In the genomic region with DNA sequence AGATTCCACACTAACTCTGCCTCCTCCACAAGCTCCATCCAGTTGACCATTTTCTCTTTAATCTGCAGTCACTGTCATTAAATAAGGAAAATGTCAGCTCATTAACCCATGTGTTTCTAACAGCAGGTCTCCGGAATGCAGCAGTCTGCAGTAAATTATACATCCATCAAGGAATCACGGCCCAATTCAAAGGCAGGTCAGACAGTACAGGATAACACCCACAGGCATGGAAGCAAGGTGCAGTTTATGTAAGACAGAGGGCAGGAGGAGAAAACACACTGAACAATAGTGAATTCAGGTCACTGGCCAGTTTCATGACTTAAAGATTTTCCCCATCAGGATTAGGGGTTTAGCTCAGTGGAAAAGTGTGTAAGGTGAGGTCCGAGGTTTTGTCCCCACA, we compare ENCODE assay signal across 15 mouse cellular contexts. TPM values are rescaled to one million over a fixed set of nuclear protein-coding genes. Genes with fewer than 3 reads are reported as not detected.
A peak's percentile ranks its signal among the peaks of the same experiment; 100 is the strongest.
DNase-seq lines count a peak whose midpoint lies in the region; ATAC-seq lines count a peak whose summit lies in the region.
"Had no signal": no experiment of that assay in that cellular context is flagged by ENCODE, and none has a peak within 500 bp of the region (broad histone marks: within the 10 kb centered on the region; RNA-seq: fewer than 3 reads in every experiment).

No protein-coding gene starts in this region.

- ATAC-seq in hindbrain, embryonic 11.5 days (ENCODE audit: low FRiP score), result peak; percentile 55
- no peak for ATAC-seq in hindbrain, embryonic 16.5 days
- 0 out of 2 replicates have a peak, but pooled peaks have one; percentile 55 for ATAC-seq in midbrain, embryonic 15.5 days (replicated peaks)
- no peak for ATAC-seq in midbrain, embryonic 13.5 days
- no peak for ATAC-seq in forebrain, embryonic 16.5 days
- ATAC-seq in neural tube, embryonic 14.5 days (ENCODE audit: low read depth), result peak; percentile 69; the same call in 1 of the 2 replicates
- ATAC-seq: activated CD4-positive, CD25-positive, alpha-beta regulatory T cell, adult 4 months; Patski had no signal

- H3K27me3 ChIP-seq in hindbrain, embryonic 11.5 days (ENCODE audit: control insufficient read depth, insufficient read depth, low read length), result no peaks in the 10 kb centered on the region
- H3K27me3 ChIP-seq in hindbrain, embryonic 16.5 days (replicated peaks; ENCODE audit: control insufficient read depth, insufficient read depth, low read length), result no peaks in the 10 kb centered on the region
- no peaks in the 10 kb centered on the region for H3K27me3 ChIP-seq in midbrain, embryonic 15.5 days (replicated peaks)
- 0 out of 2 replicates have a peak, but pooled peaks cover 5% of the 10 kb centered on the region for H3K27me3 ChIP-seq in midbrain, embryonic 13.5 days
- H3K27me3 ChIP-seq in forebrain, embryonic 16.5 days (replicated peaks; ENCODE audit: control insufficient read depth, insufficient read depth, low read length), result no peaks in the 10 kb centered on the region
- H3K27me3 ChIP-seq in neural tube, embryonic 14.5 days (ENCODE audit: control insufficient read depth, insufficient read depth, low read length), result no peaks in the 10 kb centered on the region
- H3K27me3 ChIP-seq: embryonic facial prominence, embryonic 15.5 days; heart, embryonic 15.5 days; Patski had no signal

- peak; percentile 14 for DNase-seq in hindbrain, embryonic 11.5 days (ENCODE audit: low spot score)
- DNase-seq in yolk sac, embryonic 10.5 days (ENCODE audit: low spot score), result no peak
- DNase-seq: cerebellum, adult 18-20 months; heart, adult 18-20 months; lung, adult 18-20 months had no signal

- no peak overlapping the region for H3K4me3 ChIP-seq in hindbrain, embryonic 11.5 days (ENCODE audit: low read depth, low read length)
- H3K4me3 ChIP-seq in hindbrain, embryonic 16.5 days (ENCODE audit: low read length), result no peak overlapping the region
- H3K4me3 ChIP-seq in midbrain, embryonic 15.5 days, result no peak overlapping the region
- no peak overlapping the region for H3K4me3 ChIP-seq in midbrain, embryonic 13.5 days (replicated peaks)
- no peak overlapping the region for H3K4me3 ChIP-seq in forebrain, embryonic 16.5 days (replicated peaks; ENCODE audit: low read length)
- no peak overlapping the region for H3K4me3 ChIP-seq in neural tube, embryonic 14.5 days (ENCODE audit: low read depth, low read length)
- H3K4me3 ChIP-seq: embryonic facial prominence, embryonic 15.5 days; heart, embryonic 15.5 days; layer of hippocampus, adult 2 months had no signal

- 47% methylated on average over 3 of the region's 3 CpGs for WGBS in hindbrain, embryonic 11.5 days
- WGBS in hindbrain, embryonic 16.5 days, result 32% methylated on average over 3 of the region's 3 CpGs
- WGBS in midbrain, embryonic 15.5 days, result 37% methylated on average over 3 of the region's 3 CpGs
- 35% methylated on average over 3 of the region's 3 CpGs for WGBS in midbrain, embryonic 13.5 days
- WGBS in forebrain, embryonic 16.5 days, result 45% methylated on average over 3 of the region's 3 CpGs
- 17% methylated on average over 3 of the region's 3 CpGs for WGBS in neural tube, embryonic 14.5 days

- peak overlapping the region; percentile 17; the same call in 1 of the 2 replicates for H3K27ac ChIP-seq in hindbrain, embryonic 11.5 days (ENCODE audit: low read depth, low read length)
- no peak overlapping the region for H3K27ac ChIP-seq in hindbrain, embryonic 16.5 days (ENCODE audit: low read depth, low read length)
- H3K27ac ChIP-seq in midbrain, embryonic 15.5 days, result no peak overlapping the region
- no peak overlapping the region for H3K27ac ChIP-seq in midbrain, embryonic 13.5 days
- H3K27ac ChIP-seq in forebrain, embryonic 16.5 days (ENCODE audit: low read length), result peak overlapping the region; percentile 76
- H3K27ac ChIP-seq in neural tube, embryonic 14.5 days (ENCODE audit: low read depth, low read length), result no peak overlapping the region; the same call in 1 of the 2 replicates
- H3K27ac ChIP-seq: embryonic facial prominence, embryonic 15.5 days; heart, embryonic 15.5 days had no signal

- H3K4me2 ChIP-seq in hindbrain, embryonic 11.5 days (replicated peaks; ENCODE audit: low read depth, low read length), result no peak overlapping the region
- H3K4me2 ChIP-seq in hindbrain, embryonic 16.5 days (ENCODE audit: low read length), result no peak overlapping the region
- H3K4me2 ChIP-seq in midbrain, embryonic 15.5 days, result no peak overlapping the region
- H3K4me2 ChIP-seq in midbrain, embryonic 13.5 days (replicated peaks), result no peak overlapping the region
- H3K4me2 ChIP-seq in forebrain, embryonic 16.5 days (ENCODE audit: low read length), result no peak overlapping the region
- H3K4me2 ChIP-seq in neural tube, embryonic 14.5 days (ENCODE audit: low read depth, low read length), result no peak overlapping the region
- H3K4me2 ChIP-seq: embryonic facial prominence, embryonic 15.5 days; heart, embryonic 15.5 days had no signal

- no peak overlapping the region for H3K9ac ChIP-seq in hindbrain, embryonic 11.5 days (ENCODE audit: low read depth, low read length)
- no peak overlapping the region for H3K9ac ChIP-seq in hindbrain, embryonic 16.5 days (ENCODE audit: low read depth, low read length)
- H3K9ac ChIP-seq in midbrain, embryonic 15.5 days, result no peak overlapping the region
- no peak overlapping the region for H3K9ac ChIP-seq in midbrain, embryonic 13.5 days (replicated peaks)
- no peak overlapping the region for H3K9ac ChIP-seq in forebrain, embryonic 16.5 days (replicated peaks; ENCODE audit: low read depth, low read length)
- no peak overlapping the region for H3K9ac ChIP-seq in neural tube, embryonic 14.5 days (replicated peaks; ENCODE audit: low read depth, low read length)
- H3K9ac ChIP-seq: embryonic facial prominence, embryonic 15.5 days; heart, embryonic 15.5 days had no signal

- H3K36me3 ChIP-seq in hindbrain, embryonic 11.5 days (ENCODE audit: control insufficient read depth, insufficient read depth, low read length), result no peaks in the 10 kb centered on the region
- H3K36me3 ChIP-seq in hindbrain, embryonic 16.5 days (ENCODE audit: control insufficient read depth, insufficient read depth, low read length), result no peaks in the 10 kb centered on the region
- no peaks in the 10 kb centered on the region for H3K36me3 ChIP-seq in midbrain, embryonic 15.5 days (replicated peaks)
- 0 out of 2 replicates have a peak, but pooled peaks cover 4% of the 10 kb centered on the region for H3K36me3 ChIP-seq in midbrain, embryonic 13.5 days
- no peaks in the 10 kb centered on the region for H3K36me3 ChIP-seq in forebrain, embryonic 16.5 days (ENCODE audit: control insufficient read depth, insufficient read depth)
- H3K36me3 ChIP-seq in neural tube, embryonic 14.5 days (ENCODE audit: control insufficient read depth, insufficient read depth, low read length), result no peaks in the 10 kb centered on the region
- H3K36me3 ChIP-seq: embryonic facial prominence, embryonic 15.5 days; heart, embryonic 15.5 days had no signal

- no peaks in the 10 kb centered on the region for H3K9me3 ChIP-seq in hindbrain, embryonic 11.5 days (ENCODE audit: control insufficient read depth, low read length)
- no peaks in the 10 kb centered on the region for H3K9me3 ChIP-seq in hindbrain, embryonic 16.5 days (ENCODE audit: control insufficient read depth, low read length)
- H3K9me3 ChIP-seq in midbrain, embryonic 15.5 days, result no peaks in the 10 kb centered on the region
- H3K9me3 ChIP-seq in midbrain, embryonic 13.5 days, result no peaks in the 10 kb centered on the region
- no peaks in the 10 kb centered on the region for H3K9me3 ChIP-seq in forebrain, embryonic 16.5 days (ENCODE audit: control insufficient read depth, low read length)
- H3K9me3 ChIP-seq in neural tube, embryonic 14.5 days (ENCODE audit: control insufficient read depth, low read length), result no peaks in the 10 kb centered on the region
- H3K9me3 ChIP-seq: embryonic facial prominence, embryonic 15.5 days; heart, embryonic 15.5 days had no signal

- H3K4me1 ChIP-seq in hindbrain, embryonic 11.5 days (replicated peaks; ENCODE audit: control insufficient read depth, insufficient read depth, low read length), result no peaks in the 10 kb centered on the region; the same call in 1 of the 2 replicates
- H3K4me1 ChIP-seq in hindbrain, embryonic 16.5 days (ENCODE audit: control insufficient read depth, insufficient read depth, low read depth, low read length), result peaks cover 2% of the 10 kb centered on the region; the same call in 1 of the 2 replicates
- H3K4me1 ChIP-seq in midbrain, embryonic 15.5 days, result no peaks in the 10 kb centered on the region; the same call in 1 of the 2 replicates
- H3K4me1 ChIP-seq in midbrain, embryonic 13.5 days (replicated peaks), result peaks cover 13% of the 10 kb centered on the region
- H3K4me1 ChIP-seq in forebrain, embryonic 16.5 days (replicated peaks; ENCODE audit: control insufficient read depth, insufficient read depth, low read length), result peaks cover 26% of the 10 kb centered on the region
- H3K4me1 ChIP-seq in neural tube, embryonic 14.5 days (ENCODE audit: control insufficient read depth, insufficient read depth, low read length), result no peaks in the 10 kb centered on the region
- H3K4me1 ChIP-seq: embryonic facial prominence, embryonic 15.5 days; heart, embryonic 15.5 days had no signal

RNA-seq across cellular contexts. Expression of a gene that starts 40.1 kb away (rescaled TPM):
- 13.3 and 14.6 TPM in 2 replicates for polyA plus RNA-seq in hindbrain, embryonic 11.5 days (2014; fragmentation: Nextera tagmentation; extraction: Ambion mirVana)
- 12.7 and 13.8 TPM in 2 replicates for polyA plus RNA-seq in hindbrain, embryonic 16.5 days (2015; fragmentation: Nextera tagmentation; extraction: Ambion mirVana)
- 11.0 and 11.4 TPM in 2 replicates for polyA plus RNA-seq in midbrain, embryonic 15.5 days (2015; fragmentation: Nextera tagmentation; extraction: Ambion mirVana)
- polyA plus RNA-seq in midbrain, embryonic 13.5 days (2015; fragmentation: Nextera tagmentation; extraction: Ambion mirVana), result 9.5 and 10.5 TPM in 2 replicates
- 11.7 and 12.0 TPM in 2 replicates for polyA plus RNA-seq in forebrain, embryonic 16.5 days (2015; fragmentation: Nextera tagmentation; extraction: Ambion mirVana)
- 9.3 and 12.0 TPM in 2 replicates for polyA plus RNA-seq in neural tube, embryonic 14.5 days (2014; fragmentation: Nextera tagmentation; extraction: Ambion mirVana)

Comparison
In these comparisons a context has a peak if more than half of its experiments do, and no peak if none do; other contexts are left out.
1. ATAC-seq: peak in hindbrain, embryonic 11.5 days (single experiment), midbrain, embryonic 15.5 days (single experiment) and neural tube, embryonic 14.5 days (single experiment); none in hindbrain, embryonic 16.5 days (single experiment), midbrain, embryonic 13.5 days (single experiment) and forebrain, embryonic 16.5 days (single experiment).
2. H3K27ac ChIP-seq: peak in hindbrain, embryonic 11.5 days (single experiment) and forebrain, embryonic 16.5 days (single experiment); none in hindbrain, embryonic 16.5 days (single experiment), midbrain, embryonic 15.5 days (single experiment), midbrain, embryonic 13.5 days (single experiment) and neural tube, embryonic 14.5 days (single experiment).